Mouse (Mus musculus) brown adipose tissue, adult 24 weeks (tissue): ENCODE results near the gene D030056L22Rik. TPM values are rescaled to one million over a fixed set of nuclear protein-coding genes. Genes with fewer than 3 reads are reported as not detected.

Experiments used
- H3K27ac ChIP-seq: fragments of 200-500 bp; replicated peaks from 2 replicates; pipeline ENCODE4 v1.5.1; 2012; ENCODE audit warnings: low read depth, mild to moderate bottlenecking, low read length
- H3K4me1 ChIP-seq: fragments of 200-500 bp; 2 replicates; pipeline ENCODE4 v1.6.1; 2012; ENCODE audit warnings: low read length, mixed read lengths; ENCODE audit not compliant: control insufficient read depth, insufficient read depth, insufficient read length
- H3K4me3 ChIP-seq: fragments of 200-500 bp; 2 replicates; pipeline ENCODE4 v1.5.1; 2012; ENCODE audit warnings: low read depth, mild to moderate bottlenecking, low read length, moderate library complexity; ENCODE audit not compliant: insufficient read depth
- polyA plus RNA-seq: library from polyadenylated mRNA; stranded (reverse); fragments of >200 nt; gene quantifications from 2 replicates; pipeline ENCODE4 v1.2.4, GENCODE M21; 2012; ENCODE audit not compliant: missing spikeins, insufficient read depth, insufficient read length

D030056L22Rik gene
- 8.0 and 13.2 TPM in 2 replicates for polyA plus RNA-seq

DNA sequence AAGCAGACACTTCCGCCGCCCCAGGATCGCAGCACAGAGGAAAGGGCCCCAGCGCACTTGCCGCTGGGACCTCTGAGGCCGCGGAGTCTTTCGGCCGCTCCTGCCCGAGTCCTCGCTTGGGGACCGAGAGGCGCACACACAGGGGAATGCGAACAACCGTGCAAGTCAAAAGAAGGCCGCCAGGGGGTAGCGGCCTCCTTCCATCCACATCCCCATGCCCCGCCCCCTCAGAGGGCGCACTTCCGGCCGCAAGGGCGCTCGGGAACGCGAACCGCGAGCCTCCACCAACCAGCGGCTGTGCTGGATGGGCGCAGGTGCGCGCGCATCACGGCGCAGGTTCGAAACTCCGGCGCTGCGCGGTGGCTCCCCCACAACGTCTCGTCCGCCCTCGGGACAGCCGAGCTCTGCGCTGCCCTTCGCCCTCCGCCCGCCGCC lies at the start of gene D030056L22Rik:
TSS of gene D030056L22Rik (plus strand) at position 328 of the 435 bp plus-strand sequence.
- Histone ChIP-seq H3K27ac (peak within 1 kb of the TSS; percentile 72), H3K4me3 (peak within 1 kb of the TSS; percentile 75), H3K4me1 (peaks cover 2% of the 10 kb centered on the region; the same call in 1 of the 2 replicates)

- Histone ChIP-seq H3K4me3 (no peak overlapping the region), H3K27ac (no peak overlapping the region), H3K4me1 (no peaks in the 10 kb centered on the region)
Measured at GRCm38 (mm10) chr19:18663904-18664303, 49.1 kb upstream of the D030056L22Rik start.

DNA sequence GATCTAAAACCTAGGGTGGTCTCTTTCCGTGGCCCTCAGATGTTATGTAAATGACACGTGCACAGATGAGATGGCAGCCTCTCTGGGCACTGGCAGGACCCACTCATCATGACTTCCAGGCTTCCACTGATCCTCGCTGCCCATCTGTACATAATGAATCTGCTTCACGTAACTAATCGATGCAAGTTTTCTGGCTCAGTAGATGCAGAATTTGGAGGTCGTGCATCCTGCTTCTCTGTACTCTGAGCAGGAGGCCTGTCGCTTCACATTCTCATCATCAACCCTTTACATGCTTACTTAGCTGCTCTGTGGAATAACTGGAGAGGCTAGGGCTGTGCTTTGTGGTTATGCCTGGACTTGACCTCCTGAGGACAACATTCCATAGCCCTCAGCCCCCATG lies 46.0 kb upstream of the D030056L22Rik start:
- no peak overlapping the region for H3K4me3 ChIP-seq
- H3K4me1 ChIP-seq = peaks cover 3% of the 10 kb centered on the region; the same call in 1 of the 2 replicates
- no peak overlapping the region for H3K27ac ChIP-seq

GRCm38 (mm10) chr19:18669551-18669950 lies 43.4 kb upstream of the D030056L22Rik start:
- no peak overlapping the region for H3K4me3 ChIP-seq
- peaks cover 5% of the 10 kb centered on the region for H3K4me1 ChIP-seq
- H3K27ac ChIP-seq = no peak overlapping the region

DNA sequence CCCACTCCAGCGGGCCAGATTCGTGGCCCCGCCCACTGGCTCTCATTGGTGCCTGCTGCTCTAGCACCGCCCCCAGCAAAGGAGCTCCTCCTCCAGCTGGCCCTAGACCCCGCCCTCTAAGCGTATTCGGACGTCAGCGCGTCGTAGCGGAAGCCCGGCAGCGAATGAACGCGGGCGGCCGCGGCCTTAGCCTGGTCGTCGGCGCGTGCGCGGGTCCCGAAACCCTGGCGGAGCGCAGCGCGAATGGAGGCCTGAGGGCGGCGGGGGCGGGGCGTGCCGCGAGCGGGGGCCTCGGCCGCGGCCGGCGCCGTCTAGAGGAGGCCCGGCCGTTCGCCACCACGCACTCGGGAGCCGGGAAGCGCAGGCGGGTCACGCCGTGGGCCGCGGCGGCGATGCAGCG lies 42.4 kb upstream of the D030056L22Rik start, which contains the start of gene Carnmt1:
TSS of gene Carnmt1 (plus strand) at position 157 of the 400 bp plus-strand sequence.
- Histone ChIP-seq H3K4me3 (peak within 1 kb of the TSS; percentile 87), H3K4me1 (peaks cover 5% of the 10 kb centered on the region), H3K27ac (peak within 1 kb of the TSS; percentile 3; the same call in 1 of the 2 replicates)

GRCm38 (mm10) chr19:18671056-18671741 lies 41.8 kb upstream of the D030056L22Rik start:
- peak overlapping the region; percentile 87 for H3K4me3 ChIP-seq
- H3K27ac ChIP-seq = peak overlapping the region; percentile 3; the same call in 1 of the 2 replicates
- peaks cover 5% of the 10 kb centered on the region for H3K4me1 ChIP-seq

DNA sequence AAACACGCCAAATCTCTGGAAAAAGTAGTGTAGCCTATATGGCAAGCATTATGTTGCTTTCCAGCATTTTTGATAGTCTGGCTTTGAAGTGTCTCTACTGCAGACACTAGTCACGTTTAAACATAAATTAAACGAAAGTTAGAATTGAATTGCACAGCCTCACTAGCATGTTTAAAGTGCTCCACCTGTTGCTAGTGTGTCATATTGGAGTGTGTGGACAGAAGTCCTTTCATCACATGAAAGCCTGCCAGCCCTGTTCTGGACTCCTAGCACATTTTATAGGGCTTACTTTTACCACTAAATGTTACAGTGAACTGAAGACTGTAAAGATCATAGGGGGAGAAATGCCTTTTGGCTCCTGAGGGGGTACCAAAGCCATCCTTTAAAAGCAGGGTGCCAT lies 40.5 kb upstream of the D030056L22Rik start:
- H3K27ac ChIP-seq = no peak overlapping the region
- H3K4me1 ChIP-seq = peaks cover 5% of the 10 kb centered on the region
- no peak overlapping the region for H3K4me3 ChIP-seq

- Histone ChIP-seq H3K4me3 (no peak overlapping the region), H3K4me1 (peaks cover 5% of the 10 kb centered on the region), H3K27ac (no peak overlapping the region)
Measured at GRCm38 (mm10) chr19:18673116-18673515, 39.9 kb upstream of the D030056L22Rik start.

- Histone ChIP-seq H3K27ac (no peak overlapping the region), H3K4me1 (no peaks in the 10 kb centered on the region), H3K4me3 (no peak overlapping the region)
Measured at GRCm38 (mm10) chr19:18682142-18682541, 30.9 kb upstream of the D030056L22Rik start.

GRCm38 (mm10) chr19:18687556-18687955 lies 25.4 kb upstream of the D030056L22Rik start:
- Histone ChIP-seq H3K4me3 (no peak overlapping the region), H3K4me1 (no peaks in the 10 kb centered on the region), H3K27ac (no peak overlapping the region)

- Histone ChIP-seq H3K27ac (no peak overlapping the region), H3K4me1 (no peaks in the 10 kb centered on the region), H3K4me3 (no peak overlapping the region)
Measured at GRCm38 (mm10) chr19:18692176-18692575, 20.8 kb upstream of the D030056L22Rik start.

DNA sequence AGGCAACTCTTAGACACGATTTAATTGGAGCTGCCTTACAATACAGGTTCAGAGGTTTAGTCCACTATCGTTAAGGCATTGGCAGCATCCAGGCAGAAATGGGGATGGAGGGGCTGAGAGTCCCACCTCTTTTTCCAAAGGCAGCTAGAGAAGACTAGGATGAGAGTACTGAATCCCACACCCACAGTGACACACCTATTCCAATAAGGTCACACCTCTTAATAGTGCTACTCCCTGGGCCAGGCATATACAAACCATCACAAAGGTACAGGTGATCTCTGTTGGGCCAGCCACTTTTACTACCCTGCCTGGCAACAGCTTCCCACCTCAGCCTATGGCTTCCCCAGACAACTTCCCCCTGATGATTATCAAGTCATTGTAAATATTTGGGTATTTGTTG lies 20.2 kb upstream of the D030056L22Rik start:
- Histone ChIP-seq H3K27ac (no peak overlapping the region), H3K4me1 (no peaks in the 10 kb centered on the region), H3K4me3 (no peak overlapping the region)

- Histone ChIP-seq H3K27ac (no peak overlapping the region), H3K4me1 (no peaks in the 10 kb centered on the region), H3K4me3 (no peak overlapping the region)
Measured at GRCm38 (mm10) chr19:18695116-18695515, 17.9 kb upstream of the D030056L22Rik start.

DNA sequence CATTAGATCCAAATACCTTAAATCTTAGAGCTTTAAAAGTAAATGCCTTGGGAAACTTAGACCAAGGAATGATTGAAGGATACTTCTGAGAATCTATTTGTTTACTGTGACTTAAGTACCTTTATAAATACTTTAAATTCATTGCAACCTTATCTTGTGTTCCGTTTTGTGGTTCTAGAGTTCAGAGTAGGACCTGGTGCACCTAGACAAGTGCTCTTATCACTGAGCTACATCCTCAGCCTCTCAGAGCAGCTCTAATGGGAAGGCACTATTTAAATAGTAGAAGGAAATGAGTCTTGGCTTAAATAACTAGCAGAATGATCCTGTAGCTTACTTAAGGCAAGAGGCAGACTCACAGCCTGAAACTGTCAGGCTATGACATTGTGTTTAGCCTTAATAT lies 17.4 kb upstream of the D030056L22Rik start:
- Histone ChIP-seq H3K4me1 (no peaks in the 10 kb centered on the region), H3K4me3 (no peak overlapping the region), H3K27ac (no peak overlapping the region)

GRCm38 (mm10) chr19:18708101-18708500 lies 4.9 kb upstream of the D030056L22Rik start:
- Histone ChIP-seq H3K27ac (no peak overlapping the region), H3K4me1 (no peaks in the 10 kb centered on the region), H3K4me3 (no peak overlapping the region)

- Histone ChIP-seq H3K27ac (no peak overlapping the region), H3K4me1 (peaks cover 2% of the 10 kb centered on the region; the same call in 1 of the 2 replicates), H3K4me3 (no peak overlapping the region)
Measured at GRCm38 (mm10) chr19:18710903-18711302, 2.1 kb upstream of the D030056L22Rik start.
